In genomic region chr5:111418202-111419120, GRCm38 (mm10) we compare ENCODE assay signal across 8 mouse cellular contexts. TPM values are rescaled to one million over a fixed set of nuclear protein-coding genes. Genes with fewer than 3 reads are reported as not detected.
A peak's percentile ranks its signal among the peaks of the same experiment; 100 is the strongest.
DNase-seq lines count a peak whose midpoint lies in the region; ATAC-seq and TF ChIP-seq lines count a peak whose summit lies in the region.

No protein-coding gene starts in this region.

- H3K4me2 ChIP-seq in limb, embryonic 15.5 days: peak overlapping the region; percentile 91

- peaks cover 2% of the 10 kb centered on the region; the same call in 1 of the 2 replicates for H3K4me1 ChIP-seq in liver, adult 2 months (ENCODE audit: control insufficient read depth, insufficient read depth, low read length)
- H3K4me1 ChIP-seq in limb, embryonic 15.5 days: peaks cover 81% of the 10 kb centered on the region

- TF ChIP-seq CTCF in liver, adult 2 months (IDR thresholded peaks at IDR 0.05; ENCODE audit: low read depth, low read length): no peak

- H3K79me2 ChIP-seq in liver, adult 2 months (ENCODE audit: control insufficient read depth, insufficient read depth, low read length): peaks cover 46% of the 10 kb centered on the region

- H3K9me3 ChIP-seq in limb, embryonic 15.5 days: no peaks in the 10 kb centered on the region

- 0 out of 2 replicates have a peak overlapping the region, but pooled peaks have one; percentile 21 for H3K27ac ChIP-seq in liver, adult 2 months (replicated peaks; ENCODE audit: insufficient read depth, low read depth, low read length)
- H3K27ac ChIP-seq in limb, embryonic 15.5 days: no peak overlapping the region

- H3K27me3 ChIP-seq in liver, adult 2 months (ENCODE audit: control insufficient read depth, insufficient read depth, low read length): no peaks in the 10 kb centered on the region
- peaks cover 39% of the 10 kb centered on the region for H3K27me3 ChIP-seq in limb, embryonic 15.5 days

- WGBS in liver, adult 2 months: 43% methylated on average over 63 of the region's 63 CpGs
- WGBS in limb, embryonic 15.5 days: 4% methylated on average over 63 of the region's 63 CpGs

- peak overlapping the region; percentile 93; the same call in 1 of the 2 replicates for H3K4me3 ChIP-seq in liver, adult 2 months (ENCODE audit: insufficient read depth, low read depth, low read length)
- peak overlapping the region; percentile 86 for H3K4me3 ChIP-seq in limb, embryonic 15.5 days

- intact Hi-C loops in heart, postnatal 14 days (cut with DNase I): loop anchor here (5.0 to 10.0 kb wide), 4 partner anchors 204 to 596 kb away; no protein-coding TSS in a partner anchor

- no peak for TF ChIP-seq POLR2A in liver, adult 2 months (IDR thresholded peaks at IDR 0.05; ENCODE audit: extremely low read depth, insufficient read depth, low read length)

- H3K9ac ChIP-seq in liver, adult 2 months (ENCODE audit: low read depth, low read length): peak overlapping the region; percentile 59
- H3K9ac ChIP-seq in limb, embryonic 15.5 days: peak overlapping the region; percentile 94

- H3K36me3 ChIP-seq in liver, adult 2 months (ENCODE audit: control insufficient read depth, insufficient read depth, low read length): peaks cover 18% of the 10 kb centered on the region
- peaks cover 10% of the 10 kb centered on the region; the same call in 1 of the 2 replicates for H3K36me3 ChIP-seq in limb, embryonic 15.5 days

- no peak for ATAC-seq in limb, embryonic 15.5 days (ENCODE audit: insufficient number of reproducible peaks, low FRiP score, low TSS enrichment, low read depth)

- no peak for DNase-seq in liver, adult 2 months (ENCODE audit: extremely low read depth, low read depth, low spot score)
- DNase-seq in liver: no peak
- peak; percentile 72 for DNase-seq in embryo, embryonic 9.5 days (ENCODE audit: extremely low spot score)
- peak; percentile 52 to 55 for DNase-seq in heart, postnatal 14 days
- peak; percentile 58 for DNase-seq in retina, embryonic 14.5 days (ENCODE audit: low spot score)
- no peak for DNase-seq in adrenal gland, postnatal 14 days
- no peak for DNase-seq in spleen, postnatal 36 days (ENCODE audit: low spot score in 2 of 2)

RNA-seq across cellular contexts. Expression of gene Mn1, which starts 1.3 kb away (rescaled TPM):
- total RNA-seq in liver, adult 2 months (2014; rRNA removed): 3.4 and 6.2 TPM in 2 replicates
- polyA plus RNA-seq in liver, adult 2 months (2012; rRNA removed): 5.7 and 7.3 TPM in 2 replicates
- total RNA-seq in heart, postnatal 14 days (2021): 10 to 100 TPM; 17.3 to 18.3 TPM
- 14.7 and 16.9 TPM in 2 replicates for polyA plus RNA-seq in limb, embryonic 15.5 days (2015; fragmentation: Nextera tagmentation; extraction: Ambion mirVana)
- 4.6 and 5.1 TPM in 2 replicates for total RNA-seq in adrenal gland, postnatal 14 days (2021)

Comparison
In these comparisons a context has a peak if more than half of its experiments do, and no peak if none do; other contexts are left out.
1. DNase-seq: peak in embryo, embryonic 9.5 days (single experiment), heart, postnatal 14 days (2 of 2) and retina, embryonic 14.5 days (single experiment); none in liver, adult 2 months (single experiment), liver (single experiment), adrenal gland, postnatal 14 days (single experiment) and spleen, postnatal 36 days (0 of 2).